In the genomic region with DNA sequence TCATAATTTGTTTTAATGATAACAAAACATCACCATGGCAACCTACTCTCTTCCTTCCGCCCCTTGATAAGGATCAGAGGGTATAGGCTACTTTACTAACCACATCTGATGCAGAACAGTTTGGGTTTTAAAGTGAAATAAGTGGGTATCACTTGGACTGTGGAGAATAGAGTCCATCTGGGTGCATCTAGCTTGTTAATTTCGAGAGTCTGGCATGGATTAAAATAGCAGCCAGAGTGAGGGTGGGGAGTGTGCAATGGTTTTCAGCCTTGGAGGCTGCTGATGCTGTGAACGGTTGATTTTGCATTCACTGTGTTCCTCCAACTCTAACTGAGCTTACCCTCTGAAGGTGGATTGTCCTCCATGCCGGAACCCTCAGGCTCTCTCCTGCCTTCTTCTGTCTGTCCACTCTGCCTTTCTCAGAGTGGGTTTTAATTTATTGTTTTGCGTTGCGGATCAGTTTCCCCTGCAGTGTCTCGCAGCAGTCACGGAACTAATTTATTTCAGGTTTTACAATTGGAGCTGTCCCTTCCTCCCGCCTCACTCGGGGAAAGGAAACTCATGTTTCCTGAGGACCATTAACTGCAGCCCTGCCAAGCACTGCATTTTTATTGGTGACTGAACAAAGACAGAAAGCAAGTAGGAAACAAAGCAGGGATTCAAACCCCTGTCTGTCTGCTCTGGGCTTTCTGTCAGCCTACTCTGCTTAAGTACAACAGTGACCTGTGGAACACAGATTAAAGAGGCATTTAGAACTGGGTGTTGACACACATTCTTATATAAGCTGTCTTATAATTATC, we compare ENCODE assay signal across 7 mouse cellular contexts. TPM values are rescaled to one million over a fixed set of nuclear protein-coding genes. Genes with fewer than 3 reads are reported as not detected.
DNase-seq lines count a peak whose midpoint lies in the region; ATAC-seq and TF ChIP-seq lines count a peak whose summit lies in the region.

No protein-coding gene starts in this region.

- H3K4me1 ChIP-seq in lung, adult 2 months (ENCODE audit: control insufficient read depth, insufficient read depth, low read length): peaks cover 25% of the 10 kb centered on the region
- peaks cover 62% of the 10 kb centered on the region for H3K4me1 ChIP-seq in hindbrain, embryonic 13.5 days (replicated peaks)
- H3K4me1 ChIP-seq in megakaryocyte, embryonic 14.5 days: peaks cover 99% of the 10 kb centered on the region

- H3K9me3 ChIP-seq in hindbrain, embryonic 13.5 days: no peaks in the 10 kb centered on the region
- H3K9me3 ChIP-seq in megakaryocyte, embryonic 14.5 days: no peaks in the 10 kb centered on the region

- DNase-seq in lung, adult 2 months: no peak
- DNase-seq in lung, adult 18-20 months: no peak
- peak; percentile 62 for DNase-seq in embryo, embryonic 11 days
- no peak for DNase-seq in urinary bladder, postnatal 10 days (ENCODE audit: low spot score)
- no peak for DNase-seq in adrenal gland, adult 2 months

- TF ChIP-seq POLR2A in lung, adult 2 months (IDR thresholded peaks at IDR 0.05; ENCODE audit: borderline replicate concordance, extremely low read depth, low read depth, low read length): no peak

- WGBS in lung, adult 2 months: 25% methylated on average over 10 of the region's 10 CpGs
- 16% methylated on average over 10 of the region's 10 CpGs for WGBS in hindbrain, embryonic 13.5 days

- H3K36me3 ChIP-seq in hindbrain, embryonic 13.5 days: no peaks in the 10 kb centered on the region
- peaks cover 38% of the 10 kb centered on the region for H3K36me3 ChIP-seq in megakaryocyte, embryonic 14.5 days (replicated peaks; ENCODE audit: low read length)

- ATAC-seq in hindbrain, embryonic 13.5 days (ENCODE audit: low FRiP score): peak; percentile 21; the same call in 1 of the 2 replicates

- peak overlapping the region; percentile 23 for H3K4me2 ChIP-seq in hindbrain, embryonic 13.5 days

- TF ChIP-seq CTCF in lung, adult 2 months (IDR thresholded peaks at IDR 0.05; ENCODE audit: insufficient read depth, low read length): no peak

- H3K9ac ChIP-seq in hindbrain, embryonic 13.5 days: no peak overlapping the region

- no peaks in the 10 kb centered on the region for H3K27me3 ChIP-seq in hindbrain, embryonic 13.5 days
- H3K27me3 ChIP-seq in megakaryocyte, embryonic 14.5 days (replicated peaks): no peaks in the 10 kb centered on the region

- H3K27ac ChIP-seq in hindbrain, embryonic 13.5 days: peak overlapping the region; percentile 65

- peak overlapping the region; percentile 2 for H3K4me3 ChIP-seq in lung, adult 2 months (replicated peaks; ENCODE audit: extremely low read depth, low read depth, low read length)
- H3K4me3 ChIP-seq in hindbrain, embryonic 13.5 days: no peak overlapping the region
- H3K4me3 ChIP-seq in megakaryocyte, embryonic 14.5 days (replicated peaks): peak overlapping the region; percentile 82

RNA-seq across cellular contexts. Expression of a gene that starts 40.4 kb away (rescaled TPM):
- polyA plus RNA-seq in lung, adult 2 months (2012; rRNA removed): 32.8 and 46.8 TPM in 2 replicates
- 165 and 171 TPM in 2 replicates for polyA plus RNA-seq in hindbrain, embryonic 13.5 days (2015; fragmentation: Nextera tagmentation; extraction: Ambion mirVana)
- polyA plus RNA-seq in megakaryocyte, embryonic 14.5 days (2012; ENCODE audit: insufficient read depth, low replicate concordance): 8.9 and 29.8 TPM in 2 replicates
- 10 to 100 TPM; 41.3 to 51.4 TPM for total RNA-seq in adrenal gland, adult 2 months (2021)
- 8.4 and 9.4 TPM in 2 replicates for polyA plus RNA-seq in adrenal gland, adult 2 months (2012; rRNA removed)
